Mouse (Mus musculus) heart, embryonic 14.5 days (tissue): ENCODE data around the gene Gm44511. TPM values are rescaled to one million over a fixed set of nuclear protein-coding genes. Genes with fewer than 3 reads are reported as not detected.
"Not testable (repeated sequence)": the region's sequence is repeated elsewhere in the genome, so short reads cannot be mapped to it uniquely, and the experiment has no call there.

ENCODE experiments used
- ATAC-seq: fragments of 200-750 bp; cut with Nextera tagmentation; 2 replicates; pipeline ENCODE4 v1.8.0; 2017; ENCODE audit warnings: low read depth, moderate TSS enrichment; ENCODE audit not compliant: insufficient number of reproducible peaks, insufficient read depth, low FRiP score
- H3K27ac ChIP-seq, 2 experiments: fragments of 200-500 bp in 1 of 2; fragments of 300-500 bp in 1 of 2; sonication (generic) in 1 of 2; replicated peaks in 1 of 2; 2 replicates each; pipeline ENCODE4 v1.5.1; 2012 to 2014; ENCODE audit warnings: low read depth in 2 of 2, low read length in 2 of 2, control low read depth in 1 of 2, mild to moderate bottlenecking in 1 of 2, mixed read lengths in 1 of 2; ENCODE audit not compliant: control insufficient read depth in 1 of 2, insufficient read depth in 1 of 2
- H3K27me3 ChIP-seq: fragments of 300-500 bp; sonication (generic); 2 replicates; pipeline ENCODE4 v1.6.1; 2014; ENCODE audit warnings: mild to moderate bottlenecking, low read length, control low read depth; ENCODE audit not compliant: control insufficient read depth, insufficient read depth
- H3K36me3 ChIP-seq: fragments of 300-500 bp; sonication (generic); 2 replicates; pipeline ENCODE4 v1.6.1; 2014; ENCODE audit warnings: mild to moderate bottlenecking, control low read depth, low read length, mixed read lengths; ENCODE audit not compliant: control insufficient read depth, insufficient read depth
- H3K4me1 ChIP-seq, 2 experiments: fragments of 200-500 bp in 1 of 2; fragments of 300-500 bp in 1 of 2; sonication (generic) in 1 of 2; 2 replicates each; pipeline ENCODE4 v1.6.1; 2012 to 2014; ENCODE audit warnings: low read length in 2 of 2, control low read depth in 1 of 2, mixed read lengths in 1 of 2; ENCODE audit not compliant: control insufficient read depth in 2 of 2, insufficient read depth in 2 of 2
- H3K4me2 ChIP-seq: fragments of 300-500 bp; sonication (generic); 2 replicates; pipeline ENCODE4 v1.6.1; 2014; ENCODE audit warnings: mild to moderate bottlenecking, low read length
- H3K4me3 ChIP-seq, 2 experiments: fragments of 200-500 bp in 1 of 2; fragments of 300-500 bp in 1 of 2; sonication (generic) in 1 of 2; 2 replicates each; pipeline ENCODE4 v1.5.1; 2012 to 2014; ENCODE audit warnings: low read length in 2 of 2, mild to moderate bottlenecking in 2 of 2, control low read depth in 1 of 2, low read depth in 1 of 2, moderate library complexity in 1 of 2; ENCODE audit not compliant: control insufficient read depth in 1 of 2, insufficient read depth in 1 of 2
- H3K9ac ChIP-seq: fragments of 300-500 bp; sonication (generic); 2 replicates; pipeline ENCODE4 v1.6.1; 2014; ENCODE audit warnings: mild to moderate bottlenecking, low read length
- H3K9me3 ChIP-seq: fragments of 300-500 bp; sonication (generic); 2 replicates; pipeline ENCODE4 v1.6.1; 2016; ENCODE audit warnings: low read length, control low read depth; ENCODE audit not compliant: control insufficient read depth
- WGBS: fragments of 180-500 bp; shearing (Covaris S2); extraction: QIAGEN DNeasy Blood & Tissue Kit; methylation state at CpG from one replicate; pipeline ENCODE4 v1.1.7; 2014; 5-methylcytosine and 5-hydroxymethylcytosine counted together
- polyA plus RNA-seq: library from polyadenylated mRNA; unstranded; fragments of >200 nt; fragmentation: Nextera tagmentation; extraction: Ambion mirVana; gene quantifications from 2 replicates; pipeline ENCODE4 v1.2.1, GENCODE M21; 2014

Gene Gm44511
- polyA plus RNA-seq, 1 experiment from 2014 or later: not detected

GRCm38 (mm10) chr6:128788517-128788916, 37.6 kb downstream of the Gm44511 start:
- ATAC-seq: no peak
- 80% methylated on average over 1 of the region's 1 CpGs for WGBS
- no peak overlapping the region for H3K4me2 ChIP-seq

GRCm38 (mm10) chr6:128786396-128786795, 39.7 kb downstream of the Gm44511 start:
- not testable (repeated sequence) for H3K4me1 ChIP-seq, H3K36me3 ChIP-seq, H3K4me3 ChIP-seq, H3K27me3 ChIP-seq, H3K9ac ChIP-seq, H3K4me2 ChIP-seq, H3K9me3 ChIP-seq, ATAC-seq, H3K27ac ChIP-seq
- 81% methylated on average over 1 of the region's 1 CpGs for WGBS

More at GRCm38 (mm10) chr6:128788517-128788916, 37.6 kb downstream of the Gm44511 start:
- H3K4me3 ChIP-seq: no peak overlapping the region
- H3K4me1 ChIP-seq: no peaks in the 10 kb centered on the region
- no peak overlapping the region for H3K27ac ChIP-seq
- no peak overlapping the region for H3K9ac ChIP-seq
- H3K27me3 ChIP-seq: no peaks in the 10 kb centered on the region
- H3K36me3 ChIP-seq: no peaks in the 10 kb centered on the region
- H3K9me3 ChIP-seq: no peaks in the 10 kb centered on the region

DNA sequence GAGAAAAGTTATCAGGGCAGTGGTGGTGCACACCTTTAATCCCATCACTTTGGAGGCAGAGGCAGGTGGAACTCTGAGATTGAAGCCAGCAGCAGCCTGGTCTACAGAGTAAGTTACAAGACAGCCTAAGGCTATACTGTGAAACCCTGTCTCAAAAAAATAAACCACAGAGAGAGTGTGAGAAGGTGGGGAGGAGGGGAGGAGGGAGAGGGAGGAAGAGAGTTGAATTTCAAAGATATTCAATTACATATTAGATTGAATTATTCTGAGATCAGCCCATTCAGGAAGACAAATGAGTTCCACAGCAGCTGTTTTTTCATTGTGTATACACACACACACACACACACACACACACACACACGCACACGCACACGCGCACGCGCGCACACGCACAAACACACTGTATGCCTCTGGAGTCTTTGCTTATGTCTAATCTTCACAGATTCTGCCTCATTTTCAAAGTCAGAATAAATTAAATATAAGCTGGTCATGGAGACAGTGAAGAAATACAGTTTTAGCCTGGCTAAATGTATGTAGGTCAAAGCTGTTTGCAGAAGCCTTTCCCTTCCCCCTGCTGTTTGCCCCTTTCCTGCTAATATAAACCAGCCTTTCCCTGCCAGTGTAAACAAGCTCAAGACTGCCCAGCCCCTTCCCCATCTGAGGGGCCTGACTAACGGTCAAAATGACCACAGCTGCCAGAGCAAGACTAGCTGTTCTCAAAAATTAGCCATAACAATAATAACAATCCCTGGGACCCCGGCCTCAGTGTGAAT, 56.4 kb downstream of the Gm44511 start:
- Histone ChIP-seq H3K27ac (no peak overlapping the region), H3K9me3 (peaks cover under 1% of the 10 kb centered on the region; the same call in 1 of the 2 replicates), H3K4me1 (no peaks in the 10 kb centered on the region), H3K4me2 (no peak overlapping the region), H3K9ac (no peak overlapping the region), H3K27me3 (no peaks in the 10 kb centered on the region), H3K4me3 (no peak overlapping the region), H3K36me3 (no peaks in the 10 kb centered on the region)
- no peak for ATAC-seq
- 78% methylated on average over 10 of the region's 10 CpGs for WGBS

GRCm38 (mm10) chr6:128768047-128768446, 58.1 kb downstream of the Gm44511 start:
- 60% methylated on average over 4 of the region's 4 CpGs for WGBS

DNA sequence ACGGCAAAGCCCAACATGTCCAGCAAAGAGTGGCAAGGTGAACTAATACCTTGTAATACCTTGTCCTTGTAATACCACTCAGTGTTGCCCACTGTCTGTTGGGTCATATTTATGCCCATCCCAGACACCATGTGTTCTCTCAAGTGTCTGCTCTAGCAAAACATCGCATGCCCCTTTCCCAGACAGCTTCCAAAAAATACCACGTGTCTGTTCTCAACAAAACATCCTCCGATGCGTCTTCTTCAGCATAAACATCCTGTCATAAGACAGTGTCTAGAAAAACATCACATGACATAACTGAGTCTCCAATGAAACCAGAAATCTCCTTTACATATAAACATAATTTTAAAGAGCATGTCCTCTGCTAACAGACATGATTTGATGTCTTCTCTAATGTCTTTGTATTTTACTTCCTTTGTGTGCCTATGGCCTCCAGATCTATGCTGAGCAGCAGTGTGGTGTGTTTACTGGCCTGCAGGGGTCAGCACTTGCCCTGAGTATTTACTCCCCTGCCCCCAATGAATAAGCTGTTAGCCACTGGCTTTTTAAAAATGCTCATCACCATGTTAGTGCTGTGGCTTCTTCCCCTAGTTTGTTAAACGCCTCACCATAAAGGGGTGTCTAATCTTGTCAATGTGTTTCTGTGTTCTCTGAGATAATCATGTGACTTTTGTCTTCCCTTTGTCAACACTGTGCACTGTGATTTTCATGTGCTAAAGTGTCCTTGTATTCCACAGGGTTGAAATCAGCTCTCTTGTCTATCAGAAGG, 59.4 kb downstream of the Gm44511 start:
- not testable (repeated sequence) for H3K9ac ChIP-seq, ATAC-seq, H3K4me3 ChIP-seq, H3K9me3 ChIP-seq, H3K36me3 ChIP-seq, H3K27me3 ChIP-seq, H3K4me1 ChIP-seq
- peak overlapping the region; percentile 16; the same call in 1 of the 2 replicates for H3K4me2 ChIP-seq
- WGBS: 62% methylated on average over 6 of the region's 6 CpGs
- 0 out of 4 replicates have a peak overlapping the region, but pooled peaks of 1 of the 2 experiments have one; percentile 9 for H3K27ac ChIP-seq

More at GRCm38 (mm10) chr6:128768047-128768446, 58.1 kb downstream of the Gm44511 start:
- no peak overlapping the region for H3K9ac ChIP-seq
- H3K9me3 ChIP-seq: no peaks in the 10 kb centered on the region; the same call in 1 of the 2 replicates
- no peak overlapping the region for H3K4me3 ChIP-seq
- no peaks in the 10 kb centered on the region for H3K4me1 ChIP-seq
- ATAC-seq: no peak
- H3K27ac ChIP-seq: no peak overlapping the region
- no peak overlapping the region for H3K4me2 ChIP-seq
- H3K36me3 ChIP-seq: no peaks in the 10 kb centered on the region
- H3K27me3 ChIP-seq: no peaks in the 10 kb centered on the region

DNA sequence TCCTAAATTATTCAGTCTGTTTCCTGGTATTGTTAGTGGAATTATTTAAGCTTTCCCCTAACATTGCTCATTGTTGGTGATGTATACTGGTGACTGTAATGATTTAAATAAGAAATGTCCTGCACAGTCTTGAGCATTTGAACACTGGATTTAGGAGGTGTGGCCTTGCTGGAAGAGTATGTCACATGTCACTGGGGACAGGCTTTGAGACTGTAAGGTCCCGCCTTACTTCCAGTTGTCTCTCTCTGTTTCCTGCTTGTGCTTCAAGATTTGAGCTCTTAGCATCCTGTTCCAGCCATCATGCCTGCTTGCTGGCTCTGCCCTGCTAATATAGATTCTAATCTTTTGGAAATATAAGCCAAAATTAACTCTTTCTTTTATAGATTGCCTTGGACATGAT, 60.9 kb downstream of the Gm44511 start:
- H3K27ac ChIP-seq: no peak overlapping the region
- no peaks in the 10 kb centered on the region for H3K4me1 ChIP-seq
- H3K9me3 ChIP-seq: no peaks in the 10 kb centered on the region

GRCm38 (mm10) chr6:128764598-128764997, 61.5 kb downstream of the Gm44511 start:
- H3K4me1 ChIP-seq: no peaks in the 10 kb centered on the region
- H3K9me3 ChIP-seq: no peaks in the 10 kb centered on the region
- no peaks in the 10 kb centered on the region for H3K36me3 ChIP-seq
- peak overlapping the region; percentile 62 for H3K4me2 ChIP-seq
- WGBS: 25% methylated on average over 5 of the region's 5 CpGs
- no peak overlapping the region for H3K27ac ChIP-seq
- H3K9ac ChIP-seq: peak overlapping the region; percentile 52
- H3K27me3 ChIP-seq: no peaks in the 10 kb centered on the region
- H3K4me3 ChIP-seq: peak overlapping the region; percentile 31 to 61
- ATAC-seq: no peak

More for the DNA sequence above, 60.9 kb downstream of the Gm44511 start:
- H3K4me2 ChIP-seq: no peak overlapping the region
- H3K4me3 ChIP-seq: no peak overlapping the region
- H3K27me3 ChIP-seq: no peaks in the 10 kb centered on the region
- H3K36me3 ChIP-seq: no peaks in the 10 kb centered on the region
- no peak for ATAC-seq
- H3K9ac ChIP-seq: no peak overlapping the region
- WGBS: 72% methylated on average over 1 of the region's 1 CpGs
